Mouse (Mus musculus) G1E (cell line): Measurements from ENCODE around the gene Gm45140. TPM values are rescaled to one million over a fixed set of nuclear protein-coding genes. Genes with fewer than 3 reads are reported as not detected.
A peak's percentile ranks its signal among the peaks of the same experiment; 100 is the strongest.

Source experiments
- ATAC-seq: 2 replicates; pipeline ENCODE4 v1.8.0; 2016; ENCODE audit warnings: mild to moderate bottlenecking; ENCODE audit not compliant: insufficient number of reproducible peaks, poor library complexity, low FRiP score, severe bottlenecking; ENCODE audit errors: extremely low read depth
- DNase-seq: peaks from one replicate; pipeline ENCODE4 v3.0.0; 2012; ENCODE audit warnings: low spot score
- H3K27me3 ChIP-seq: 2 replicates; pipeline ENCODE4 v1.6.1; 2012; ENCODE audit warnings: mild to moderate bottlenecking, low read length, inconsistent platforms; ENCODE audit not compliant: insufficient read depth
- H3K36me3 ChIP-seq: replicated peaks from 2 replicates; pipeline ENCODE3; 2012; ENCODE audit warnings: mild to moderate bottlenecking, inconsistent platforms
- H3K4me1 ChIP-seq: 2 replicates; pipeline ENCODE4 v1.6.1; 2012; ENCODE audit warnings: low read depth, low read length, inconsistent platforms, mixed read lengths; ENCODE audit not compliant: insufficient read depth
- H3K4me3 ChIP-seq: 2 replicates; pipeline ENCODE4 v1.5.1; 2012; ENCODE audit warnings: low read depth, mild to moderate bottlenecking, inconsistent platforms, low read length, moderate library complexity, mixed read lengths
- H3K9me3 ChIP-seq: replicated peaks from 2 replicates; pipeline ENCODE4 v1.6.1; 2012; ENCODE audit warnings: inconsistent platforms
- CTCF ChIP-seq: IDR thresholded peaks from 2 replicates; pipeline ENCODE4 v1.5.1; 2012; ENCODE audit warnings: low read depth, low read length, inconsistent platforms, mixed read lengths
- GATA1 ChIP-seq: IDR thresholded peaks from 2 replicates; pipeline ENCODE4 v1.6.1; 2012; ENCODE audit warnings: borderline replicate concordance, low read length, inconsistent platforms, mixed read lengths
- GATA2 ChIP-seq: IDR thresholded peaks from 2 replicates; pipeline ENCODE4 v1.6.1; 2012; ENCODE audit warnings: low read depth, low read length, inconsistent platforms, borderline replicate concordance
- POLR2AphosphoS5 ChIP-seq: IDR thresholded peaks from 2 replicates; pipeline ENCODE4 v1.6.1; 2012; ENCODE audit warnings: low read depth, low read length, inconsistent platforms; ENCODE audit not compliant: insufficient replicate concordance
- TAL1 ChIP-seq: conservative IDR thresholded peaks from 2 replicates; pipeline ENCODE4 v1.6.1; 2012; ENCODE audit warnings: low read depth, low read length, inconsistent platforms, mixed read lengths
- polyA plus RNA-seq: library from polyadenylated mRNA; stranded (reverse); fragments of >175 nt; gene quantifications from 2 replicates; pipeline ENCODE4 v1.2.3, GENCODE M21; 2012
- total RNA-seq, 2 experiments: library from RNA; stranded (forward) in 1 of 2; stranded (reverse) in 1 of 2; fragments of 200-1000 nt in 1 of 2; fragments of >200 nt in 1 of 2; fragmentation: Nextera tagmentation in 1 of 2; gene quantifications; 2 replicates each; pipeline ENCODE4 v1.2.3; 2014 to 2017

Gm45140 gene
- total and polyA plus RNA-seq, 3 experiments = 10.5 to 19.5 (median 13.8) TPM

GRCm38 (mm10) chr6:87811675-87812338, 23.8 kb downstream of the Gm45140 start, which contains the start of gene Rab43:
TSS of gene Rab43 (minus strand) at chr6:87812164.
- H3K9me3 ChIP-seq = no peaks in the 10 kb centered on the region
- peak; percentile 74 for ATAC-seq
- peak; percentile 88 for DNase-seq
- peaks cover 51% of the 10 kb centered on the region for H3K4me1 ChIP-seq
- H3K27me3 ChIP-seq = no peaks in the 10 kb centered on the region
- H3K4me3 ChIP-seq = peak within 1 kb of the TSS; percentile 79
- no peak for TF ChIP-seq POLR2AphosphoS5
- no peak for TF ChIP-seq CTCF
- TF ChIP-seq GATA2 = no peak
- TF ChIP-seq TAL1 = no peak
- H3K36me3 ChIP-seq = peaks cover 73% of the 10 kb centered on the region

- TF ChIP-seq GATA2 (no peak), TAL1 (no peak), GATA1 (no peak), CTCF (no peak), POLR2AphosphoS5 (no peak)
- ATAC-seq (no peak), DNase-seq (peak; percentile 61)
- Histone ChIP-seq H3K36me3 (peaks cover 69% of the 10 kb centered on the region), H3K27me3 (no peaks in the 10 kb centered on the region), H3K4me1 (peaks cover 59% of the 10 kb centered on the region), H3K4me3 (peak overlapping the region; percentile 79), H3K9me3 (no peaks in the 10 kb centered on the region)
These were observed 24.6 kb downstream of the Gm45140 start for GRCm38 (mm10) chr6:87810713-87811669.

GRCm38 (mm10) chr6:87810311-87810710, 25.3 kb downstream of the Gm45140 start:
- ATAC-seq (no peak), DNase-seq (peak; percentile 11)
- Histone ChIP-seq H3K9me3 (no peaks in the 10 kb centered on the region), H3K27me3 (no peaks in the 10 kb centered on the region), H3K4me3 (peak overlapping the region; percentile 79), H3K36me3 (peaks cover 69% of the 10 kb centered on the region), H3K4me1 (peaks cover 66% of the 10 kb centered on the region)
- no peak for TF ChIP-seq POLR2AphosphoS5
- TF ChIP-seq GATA2 = no peak
- TF ChIP-seq TAL1 = no peak
- no peak for TF ChIP-seq CTCF
- TF ChIP-seq GATA1 = no peak

GRCm38 (mm10) chr6:87809651-87810161, 25.9 kb downstream of the Gm45140 start:
- H3K4me1 ChIP-seq = peaks cover 66% of the 10 kb centered on the region
- H3K9me3 ChIP-seq = no peaks in the 10 kb centered on the region
- no peak for ATAC-seq
- H3K36me3 ChIP-seq = peaks cover 69% of the 10 kb centered on the region
- TF ChIP-seq CTCF = no peak
- TF ChIP-seq TAL1 = no peak
- TF ChIP-seq GATA2 = no peak
- no peak for TF ChIP-seq GATA1
- no peak for TF ChIP-seq POLR2AphosphoS5
- no peaks in the 10 kb centered on the region for H3K27me3 ChIP-seq
- DNase-seq = no peak
- peak overlapping the region; percentile 79; the same call in 1 of the 2 replicates for H3K4me3 ChIP-seq

- H3K4me1 ChIP-seq = peaks cover 66% of the 10 kb centered on the region
- H3K9me3 ChIP-seq = no peaks in the 10 kb centered on the region
- ATAC-seq = no peak
- peaks cover 70% of the 10 kb centered on the region for H3K36me3 ChIP-seq
- H3K27me3 ChIP-seq = no peaks in the 10 kb centered on the region
- peak overlapping the region; percentile 79; the same call in 1 of the 2 replicates for H3K4me3 ChIP-seq
- no peak for DNase-seq
- TF ChIP-seq TAL1 = no peak
- TF ChIP-seq CTCF = no peak
- TF ChIP-seq GATA2 = no peak
- TF ChIP-seq GATA1 = no peak
- TF ChIP-seq POLR2AphosphoS5 = no peak
These were observed 26.5 kb downstream of the Gm45140 start for GRCm38 (mm10) chr6:87809144-87809543.

- peaks cover 66% of the 10 kb centered on the region for H3K4me1 ChIP-seq
- ATAC-seq (no peak), DNase-seq (no peak)
- no peaks in the 10 kb centered on the region for H3K27me3 ChIP-seq
- TF ChIP-seq GATA2 (no peak), GATA1 (no peak), TAL1 (no peak), POLR2AphosphoS5 (no peak), CTCF (no peak)
- H3K36me3 ChIP-seq = peaks cover 71% of the 10 kb centered on the region
- no peak overlapping the region; the same call in 1 of the 2 replicates for H3K4me3 ChIP-seq
- no peaks in the 10 kb centered on the region for H3K9me3 ChIP-seq
These were observed 27.1 kb downstream of the Gm45140 start for GRCm38 (mm10) chr6:87808521-87808920.
